In genomic region chr19:55992727-55993066, GRCm38 (mm10) we compare ENCODE assay signal across 32 mouse cellular contexts.
DNase-seq lines count a peak whose midpoint lies in the region; ATAC-seq and TF ChIP-seq lines count a peak whose summit lies in the region.
"Had no signal": no experiment of that assay in that cellular context is flagged by ENCODE, and none has a peak within 500 bp of the region (broad histone marks: within the 10 kb centered on the region; RNA-seq: fewer than 3 reads in every experiment).

No protein-coding gene starts in this region.

- no peaks in the 10 kb centered on the region for H3K9me3 ChIP-seq in forebrain, embryonic 11.5 days (ENCODE audit: control insufficient read depth, low read length)
- H3K9me3 ChIP-seq: heart, embryonic 10.5 days; heart, embryonic 15.5 days; kidney, embryonic 15.5 days; limb, embryonic 10.5 days; limb, embryonic 15.5 days; liver, embryonic 13.5 days; midbrain, embryonic 13.5 days; neural tube, embryonic 15.5 days had no signal

- peak overlapping the region; percentile 40; the same call in 1 of the 2 replicates for H3K27ac ChIP-seq in left cerebral cortex, adult 2 months
- no peak overlapping the region for H3K27ac ChIP-seq in forebrain, embryonic 11.5 days (ENCODE audit: low read depth, low read length)
- H3K27ac ChIP-seq: heart, embryonic 10.5 days; heart, embryonic 15.5 days; kidney, embryonic 15.5 days; limb, embryonic 10.5 days; limb, embryonic 15.5 days; liver, embryonic 13.5 days; midbrain, embryonic 13.5 days; neural tube, embryonic 15.5 days had no signal

- H3K4me2 ChIP-seq in myocyte (ENCODE audit: low read depth): peak overlapping the region; percentile 73
- no peak overlapping the region for H3K4me2 ChIP-seq in forebrain, embryonic 11.5 days (ENCODE audit: low read depth, low read length, severe bottlenecking)
- H3K4me2 ChIP-seq: heart, embryonic 15.5 days; kidney, embryonic 15.5 days; limb, embryonic 15.5 days; liver, embryonic 13.5 days; midbrain, embryonic 13.5 days; neural tube, embryonic 15.5 days had no signal

- DNase-seq in left cerebral cortex, adult 2 months (ENCODE audit: extremely low spot score in 1 of 2, low spot score in 2 of 2): no peak
- DNase-seq in left cerebral cortex, adult 18-20 months (ENCODE audit: low spot score in 2 of 2): no peak
- DNase-seq in right cerebral cortex, postnatal 25 days: peak; percentile 11
- DNase-seq in right cerebral cortex, postnatal 4 days: no peak
- DNase-seq in forebrain, embryonic 11.5 days (ENCODE audit: low spot score): no peak
- DNase-seq: adrenal gland, adult 2 months; adrenal gland, postnatal 36 days; B cell, adult 2 months; cerebellum, adult 2 months; cerebellum, postnatal 14 days; gastrocnemius, postnatal 25 days; heart, adult 11 months; kidney, adult 18-20 months; kidney, postnatal 36 days; layer of hippocampus, postnatal 36 days; liver, embryonic 13.5 days; lung, adult 18-20 months; lung, postnatal 4 days; thymus, postnatal 4 days had no signal

- H3K4me3 ChIP-seq in left cerebral cortex, adult 2 months: no peak overlapping the region
- H3K4me3 ChIP-seq in myocyte: peak overlapping the region; percentile 11
- no peak overlapping the region for H3K4me3 ChIP-seq in forebrain, embryonic 11.5 days (ENCODE audit: low read depth, low read length)
- H3K4me3 ChIP-seq: heart, embryonic 10.5 days; heart, embryonic 15.5 days; kidney, embryonic 15.5 days; limb, embryonic 10.5 days; limb, embryonic 15.5 days; liver, embryonic 13.5 days; megakaryocyte, embryonic 14.5 days; midbrain, embryonic 13.5 days; neural tube, embryonic 15.5 days had no signal

- no peak overlapping the region for H3ac ChIP-seq in myocyte (ENCODE audit: control insufficient read depth, insufficient read length)

- H3K4me1 ChIP-seq in forebrain, embryonic 11.5 days (replicated peaks; ENCODE audit: control insufficient read depth, insufficient read depth, low read length): no peaks in the 10 kb centered on the region
- H3K4me1 ChIP-seq: heart, embryonic 10.5 days; heart, embryonic 15.5 days; kidney, embryonic 15.5 days; megakaryocyte, embryonic 14.5 days had no signal

- no peak for TF ChIP-seq POLR2A in myocyte (IDR thresholded peaks at IDR 0.05; ENCODE audit: insufficient read length, low read depth)

- WGBS in forebrain, embryonic 11.5 days: 82% methylated on average over 5 of the region's 5 CpGs

- no peaks in the 10 kb centered on the region for H3K36me3 ChIP-seq in myocyte (ENCODE audit: control insufficient read depth, insufficient read depth)
- H3K36me3 ChIP-seq in forebrain, embryonic 11.5 days (ENCODE audit: control insufficient read depth, insufficient read depth, low read length): no peaks in the 10 kb centered on the region
- H3K36me3 ChIP-seq: heart, embryonic 10.5 days; heart, embryonic 15.5 days; kidney, embryonic 15.5 days; limb, embryonic 10.5 days; limb, embryonic 15.5 days; liver, embryonic 13.5 days; midbrain, embryonic 13.5 days; neural tube, embryonic 15.5 days had no signal

- no peak overlapping the region for H3K9ac ChIP-seq in forebrain, embryonic 11.5 days (ENCODE audit: low read length)
- H3K9ac ChIP-seq: heart, embryonic 15.5 days; kidney, embryonic 15.5 days; limb, embryonic 15.5 days; liver, embryonic 13.5 days; midbrain, embryonic 13.5 days; neural tube, embryonic 15.5 days had no signal

- no peak for TF ChIP-seq CTCF in left cerebral cortex, adult 2 months (IDR thresholded peaks at IDR 0.05)

- intact Hi-C loops in left cerebral cortex, adult 2 months (cut with DNase I): no loop called here

- no peaks in the 10 kb centered on the region for H3K27me3 ChIP-seq in myocyte (ENCODE audit: control insufficient read depth, insufficient read depth, insufficient read length)
- no peaks in the 10 kb centered on the region; the same call in 1 of the 2 replicates for H3K27me3 ChIP-seq in forebrain, embryonic 11.5 days (ENCODE audit: control insufficient read depth, insufficient read depth, low read length)
- H3K27me3 ChIP-seq: heart, embryonic 15.5 days; kidney, embryonic 15.5 days; limb, embryonic 15.5 days; megakaryocyte, embryonic 14.5 days; neural tube, embryonic 15.5 days had no signal

- H3K79me2 ChIP-seq in myocyte (ENCODE audit: control insufficient read depth, insufficient read depth): no peaks in the 10 kb centered on the region

- no peak for ATAC-seq in forebrain, embryonic 11.5 days (replicated peaks; ENCODE audit: low FRiP score)
- ATAC-seq: activated CD4-positive, CD25-positive, alpha-beta regulatory T cell, adult 4 months; forebrain, embryonic 16.5 days; hindbrain, embryonic 16.5 days; lung, postnatal 0 days; midbrain, embryonic 13.5 days had no signal

TF ChIP-seq in myocyte, 11 proteins besides CTCF, POLR2A, EP300 and RAD21:
- no peak for TF ChIP-seq USF1 (IDR thresholded peaks at IDR 0.05; ENCODE audit: low read depth)
- no peak for TF ChIP-seq E2F4 (IDR thresholded peaks at IDR 0.05; ENCODE audit: insufficient read depth)
- no peak for TF ChIP-seq MYOG (IDR thresholded peaks at IDR 0.05; ENCODE audit: control insufficient read depth in 1 of 3, insufficient read depth in 1 of 3, insufficient read length in 2 of 3, low read depth in 2 of 3)
- TF ChIP-seq MYOD1 (IDR thresholded peaks at IDR 0.05; ENCODE audit: control insufficient read depth in 1 of 3, insufficient read length in 2 of 3, low read depth in 2 of 3): no peak
- no peak for TF ChIP-seq SRF (IDR thresholded peaks at IDR 0.05; ENCODE audit: control insufficient read depth, insufficient read length, low read depth)
- no peak for TF ChIP-seq REST (IDR thresholded peaks at IDR 0.05; ENCODE audit: insufficient read depth, insufficient read length)
- TF ChIP-seq TCF3 (IDR thresholded peaks at IDR 0.05; ENCODE audit: insufficient read length, low read depth): no peak
- no peak for TF ChIP-seq MAX (IDR thresholded peaks at IDR 0.05; ENCODE audit: low read depth)
- TF ChIP-seq TCF12 (IDR thresholded peaks at IDR 0.05; ENCODE audit: insufficient read depth, poor library complexity, severe bottlenecking): no peak
TF ChIP-seq in myocyte: peak in this region for 0.
